Mouse (Mus musculus) forebrain, embryonic 15.5 days (tissue): Measurements from ENCODE around the gene Tpra1. TPM values are rescaled to one million over a fixed set of nuclear protein-coding genes. Genes with fewer than 3 reads are reported as not detected.

Experiments
- polyA plus RNA-seq: library from polyadenylated mRNA; unstranded; fragments of >200 nt; fragmentation: Nextera tagmentation; extraction: Ambion mirVana; gene quantifications from 2 replicates; pipeline ENCODE4 v1.2.1, GENCODE M21; 2015

The Tpra1 gene
- polyA plus RNA-seq, 1 experiment from 2014 or later = 61.5 TPM

Other genes starting within 250 kb of the Tpra1 start
- 24.9 and 25.0 TPM in 2 replicates for gene Mgll, start 177.8 kb upstream of the Tpra1 start, polyA plus RNA-seq
- gene Abtb1, start 60.3 kb upstream of the Tpra1 start, polyA plus RNA-seq = 37.6 and 40.0 TPM in 2 replicates
- gene Podxl2, start 27.2 kb upstream of the Tpra1 start, polyA plus RNA-seq = 590 and 608 TPM in 2 replicates
- 70.0 and 75.2 TPM in 2 replicates for gene Mcm2, start 3.5 kb upstream of the Tpra1 start, polyA plus RNA-seq